Mouse (Mus musculus) cerebellum, postnatal 25 days (tissue): ENCODE measurements around the gene Arhgdig.

Experiments used
- DNase-seq, 2 experiments: peaks; one replicate each; pipeline ENCODE4 v3.0.0; 2021; ENCODE audit warnings: mixed read lengths in 2 of 2

Gene Arhgdig

DNA sequence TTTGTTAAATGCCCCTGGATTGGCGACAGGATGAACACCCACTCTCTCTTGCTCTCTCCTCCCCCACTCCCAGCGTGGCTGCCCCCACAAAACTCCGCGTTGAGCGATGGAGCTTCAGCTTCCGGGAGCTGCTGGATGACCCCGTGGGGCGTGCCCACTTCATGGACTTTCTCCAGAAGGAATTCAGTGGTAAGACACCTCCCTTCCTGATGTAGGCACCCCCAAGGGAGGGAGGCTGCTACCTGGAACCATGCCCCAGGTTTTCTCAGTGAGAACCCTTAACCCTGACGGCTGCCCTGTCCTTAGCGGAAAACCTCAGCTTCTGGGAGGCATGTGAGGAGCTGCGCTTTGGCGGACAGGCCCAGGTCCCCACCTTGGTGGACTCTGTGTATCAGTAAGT is at the start of gene Arhgdig:
Gene Arhgdig (minus strand): TSS at position 101 of the 400 bp plus-strand sequence.
- no peak for DNase-seq

DNA sequence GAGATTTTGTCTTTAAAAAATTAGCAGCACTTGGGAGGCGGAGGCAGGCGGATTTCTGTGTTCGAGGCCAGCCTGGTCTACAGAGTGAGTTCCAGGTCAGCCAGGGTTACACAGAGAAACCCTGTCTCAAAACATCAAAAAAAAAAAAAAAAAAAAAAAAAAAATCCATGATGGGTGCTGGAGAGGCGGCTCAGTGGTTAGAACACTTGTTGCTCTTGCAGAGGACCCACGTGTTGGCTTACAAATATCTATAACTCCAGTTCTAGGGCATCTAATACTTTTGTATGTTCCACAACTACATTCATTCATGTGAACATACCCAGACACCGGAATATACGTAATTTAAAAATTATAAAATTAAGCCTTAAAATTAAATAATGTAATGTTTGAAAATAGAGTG is 47.7 kb upstream of the Arhgdig start:
- no peak for DNase-seq

DNA sequence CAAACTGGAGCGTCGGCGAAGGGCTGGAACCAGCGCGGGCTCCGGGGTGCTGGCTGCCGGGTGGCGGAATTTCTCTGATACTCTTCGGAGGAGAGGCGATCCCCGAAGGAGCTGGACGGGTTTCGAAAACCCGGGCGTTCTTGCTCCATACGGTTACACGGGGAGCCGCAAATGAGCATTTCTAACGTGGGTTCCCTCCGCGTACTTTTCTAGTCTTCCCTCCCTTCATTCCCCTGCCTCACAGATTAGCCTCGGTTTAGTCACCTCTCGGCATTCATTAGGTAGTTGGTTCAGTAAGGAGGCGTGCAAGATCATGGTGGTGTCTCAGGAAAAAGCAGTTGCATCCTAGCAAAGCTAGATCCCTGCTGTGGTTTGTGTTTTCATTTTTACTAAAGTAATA is 45.8 kb upstream of the Arhgdig start:
- no peak for DNase-seq

DNA sequence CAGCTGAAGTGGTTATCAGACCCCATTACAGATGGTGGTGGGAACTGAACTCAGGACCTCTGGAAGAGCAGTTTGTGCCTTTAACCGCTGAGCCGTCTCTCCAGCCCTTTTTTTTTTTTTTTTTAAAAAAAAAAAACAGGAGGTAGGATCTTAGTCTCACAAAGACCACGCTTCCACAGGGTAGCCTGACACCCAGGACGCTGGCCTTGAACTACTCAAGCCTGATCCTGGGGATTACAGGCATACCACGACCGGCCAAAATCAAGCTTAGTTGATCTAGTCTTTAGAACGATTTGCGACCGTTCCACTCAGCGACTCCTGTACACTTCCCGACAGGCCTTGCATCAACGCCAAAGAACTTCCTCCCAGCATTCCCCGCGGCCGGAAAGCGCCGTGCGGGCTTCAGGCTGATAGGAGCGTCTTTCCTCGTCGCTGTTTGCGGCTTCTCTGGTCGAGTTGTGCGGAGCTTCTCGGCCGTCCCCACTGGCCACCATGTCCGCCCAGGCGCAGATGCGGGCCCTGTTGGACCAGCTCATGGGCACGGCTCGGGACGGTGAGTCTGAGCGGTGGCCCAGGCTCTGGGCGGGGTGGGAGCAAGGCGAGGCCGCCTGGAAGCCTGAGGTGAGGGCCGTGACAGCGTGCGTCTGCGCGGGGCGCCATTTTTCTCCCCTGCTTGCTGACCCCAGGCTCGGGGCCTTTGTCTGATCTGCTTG is 45.1 kb upstream of the Arhgdig start, which contains the start of gene Luc7l:
Gene Luc7l (plus strand): TSS at position 358 of the 713 bp plus-strand sequence.
- peak; percentile 97 for DNase-seq

DNA sequence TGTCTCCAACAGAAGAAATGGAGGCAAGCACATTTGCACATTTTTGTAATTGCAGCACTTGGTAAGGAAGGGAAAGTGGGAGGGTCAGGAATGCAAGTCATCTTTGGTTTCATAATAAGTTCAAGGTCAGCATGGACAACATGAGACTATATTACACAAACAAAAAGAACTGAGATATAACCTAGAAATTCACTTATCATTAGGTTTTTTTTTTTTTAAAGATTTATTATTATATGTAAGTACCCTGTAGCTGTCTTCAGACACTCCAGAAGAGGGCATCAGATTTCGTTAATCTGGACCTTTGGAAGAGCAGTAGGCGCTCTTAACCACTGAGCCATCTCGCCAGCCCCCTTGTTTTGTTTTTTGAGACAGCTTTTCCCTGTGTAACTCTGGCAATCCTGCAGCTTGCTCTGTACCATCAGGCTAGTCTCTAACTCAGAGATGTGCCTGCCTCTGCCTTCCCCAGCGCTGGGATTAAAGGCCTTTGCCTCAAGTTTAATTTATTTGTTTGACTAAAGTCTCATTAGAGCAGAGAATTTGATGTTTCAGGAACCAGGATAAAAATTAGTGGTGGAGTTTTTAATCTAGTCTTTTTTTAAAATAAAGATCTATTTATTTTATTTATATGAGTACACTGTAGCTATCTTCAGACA is 44.4 kb upstream of the Arhgdig start:
- DNase-seq: no peak

DNA sequence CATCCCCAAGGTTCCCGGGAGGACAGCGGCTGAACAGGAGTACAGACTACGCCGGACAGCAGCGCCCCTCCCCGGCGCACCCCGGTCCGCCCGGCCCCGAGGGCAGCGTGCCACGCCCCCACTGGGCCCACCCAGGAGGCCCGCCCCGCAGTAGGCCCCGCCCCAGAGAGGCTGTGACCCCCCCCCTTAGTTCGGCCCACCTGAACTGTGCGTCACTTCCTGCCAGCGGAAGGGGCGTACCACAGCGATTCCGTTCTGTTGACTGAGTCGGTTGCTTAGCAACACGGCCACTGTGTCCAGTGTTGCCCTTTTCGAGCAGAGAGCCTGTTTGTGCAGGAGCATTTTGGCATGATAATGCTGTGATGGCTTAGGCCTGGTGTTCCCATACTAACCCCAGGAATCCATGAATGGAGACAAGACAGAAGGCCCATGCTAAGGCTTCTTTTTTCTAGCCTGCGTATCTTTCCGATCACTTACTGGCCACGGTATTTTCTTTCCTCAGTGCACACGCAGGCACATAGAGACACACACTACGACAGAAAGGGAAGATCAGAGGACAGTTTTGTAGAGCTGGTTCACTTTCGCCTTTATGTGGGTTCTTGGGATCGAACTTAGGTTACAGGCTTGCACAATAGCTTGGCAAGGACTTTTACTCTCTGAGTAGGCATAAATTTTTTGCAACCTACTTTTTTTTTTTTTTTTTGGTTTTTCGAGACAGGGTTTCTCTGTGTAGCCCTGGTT is 36.7 kb upstream of the Arhgdig start, which contains the start of gene Fam234a:
Gene Fam234a (minus strand): TSS at position 142 of the 741 bp plus-strand sequence.
- peak; percentile 93 to 97 for DNase-seq

DNA sequence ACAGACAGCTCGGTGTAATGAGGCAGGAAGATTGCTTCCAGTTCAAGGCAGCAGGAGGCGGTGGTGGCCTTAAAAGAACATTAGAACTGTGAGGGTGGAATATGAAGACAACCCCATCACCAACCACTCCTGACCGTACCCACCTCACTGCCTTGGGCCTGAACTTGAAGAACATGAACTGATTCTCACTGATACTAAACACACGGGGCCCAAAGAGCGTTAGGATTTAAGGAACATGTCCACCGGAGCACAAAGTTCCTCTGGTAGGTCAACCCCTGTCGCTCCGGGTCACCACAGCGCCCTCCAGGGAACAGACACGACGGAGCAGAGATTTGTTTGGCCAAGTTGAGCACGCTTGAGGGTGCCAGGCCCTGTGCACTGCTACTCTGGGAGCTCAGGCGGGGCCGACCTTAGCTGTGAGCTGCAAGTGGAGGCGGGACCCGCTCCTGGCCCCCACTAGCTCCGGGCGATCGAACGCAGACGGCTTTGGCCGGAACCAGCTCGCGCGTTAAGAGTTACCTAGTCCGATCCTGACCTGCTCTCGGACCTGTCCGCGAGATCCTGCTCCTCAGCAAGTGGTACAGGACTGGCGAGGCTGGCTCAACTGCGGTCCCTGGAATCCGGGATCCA is 36.0 kb upstream of the Arhgdig start:
- peak in 1 of 2 experiments; percentile 70 for DNase-seq

DNA sequence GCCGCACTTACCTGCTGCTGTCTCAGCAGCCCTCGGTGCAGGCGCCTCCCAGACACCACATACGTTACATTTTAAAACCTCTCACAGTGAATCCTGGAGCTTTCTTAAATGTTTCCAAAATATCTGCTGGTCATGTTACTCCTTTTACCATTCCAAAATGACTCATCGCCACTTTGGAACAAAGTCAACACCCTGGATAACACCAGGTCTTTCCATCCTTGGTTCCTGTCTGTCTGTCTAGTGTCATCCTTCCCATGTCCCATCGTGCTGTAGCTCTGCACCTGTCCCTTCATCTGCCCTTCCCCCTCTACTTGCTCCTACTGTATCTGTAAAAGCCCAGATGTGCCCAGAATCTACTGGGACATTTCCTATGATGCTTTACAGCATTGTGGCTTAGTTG is 33.4 kb upstream of the Arhgdig start:
- no peak for DNase-seq

DNA sequence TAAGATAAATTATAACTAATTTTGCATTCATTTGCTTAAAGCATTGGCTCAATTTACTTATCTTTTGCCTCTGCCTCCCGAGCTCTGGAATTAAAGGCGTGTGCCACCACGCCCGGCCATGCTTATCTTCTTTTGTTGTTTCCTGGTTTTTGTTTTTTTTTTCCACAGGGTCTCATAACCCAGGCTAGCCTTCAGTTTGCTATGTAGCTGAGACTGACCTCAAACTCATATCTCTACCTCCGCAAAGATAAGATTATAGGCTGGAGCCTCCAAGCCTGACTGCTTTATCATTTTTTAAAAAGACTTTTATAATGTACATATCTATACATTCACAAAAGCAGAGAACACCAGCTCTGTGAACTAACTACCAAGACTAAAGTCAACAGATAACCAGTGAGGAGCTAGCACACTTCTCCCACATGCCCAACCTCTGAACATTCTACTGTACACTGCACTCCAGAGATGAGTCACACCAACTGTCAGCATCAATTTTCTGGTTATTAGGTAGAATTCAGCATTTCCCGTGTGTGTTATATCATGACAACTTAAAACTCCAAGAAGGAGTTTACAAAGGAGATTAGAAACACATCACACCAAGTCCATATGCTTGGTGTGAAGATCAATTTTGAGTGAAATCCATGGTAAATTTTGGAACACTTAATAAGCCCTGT is 32.7 kb upstream of the Arhgdig start:
- DNase-seq: no peak

DNA sequence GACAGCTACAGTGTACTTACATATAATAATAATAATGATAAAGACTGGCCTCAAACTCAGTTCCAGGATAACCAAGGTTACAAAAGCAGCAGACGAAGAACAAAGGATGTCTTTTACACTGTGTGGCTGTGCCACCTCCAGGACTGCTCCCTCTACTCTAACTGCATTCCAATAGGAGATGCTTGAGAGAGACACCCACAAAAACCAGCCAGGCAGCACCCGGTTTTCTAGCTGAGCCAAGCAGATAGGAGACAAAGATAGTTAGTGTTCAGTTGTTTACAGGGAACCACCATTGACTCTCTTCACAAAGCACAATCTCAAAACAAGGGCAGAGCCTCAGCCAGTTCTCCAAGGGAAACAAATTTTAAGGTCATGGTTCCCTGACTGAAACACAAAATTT is 32.0 kb upstream of the Arhgdig start:
- no peak for DNase-seq

DNA sequence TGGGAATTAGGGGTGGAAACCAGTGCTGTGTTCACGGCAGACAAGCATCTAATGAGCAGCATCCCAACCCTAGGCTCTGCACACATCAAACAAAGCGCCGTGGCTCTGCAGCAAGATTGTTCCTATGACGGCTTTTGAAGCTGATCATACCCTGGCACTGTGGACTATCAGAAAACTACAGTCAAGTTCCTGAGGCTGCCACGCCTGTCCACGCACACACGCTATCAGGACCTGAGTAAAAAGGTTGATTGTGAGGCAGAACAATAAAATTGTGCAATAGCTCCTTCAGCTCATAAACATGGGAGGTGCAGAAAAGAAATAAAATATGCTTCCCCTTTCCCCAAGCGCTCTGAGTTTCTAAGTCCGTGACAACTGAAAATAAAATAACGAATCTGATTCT is 30.1 kb upstream of the Arhgdig start:
- DNase-seq: no peak

DNA sequence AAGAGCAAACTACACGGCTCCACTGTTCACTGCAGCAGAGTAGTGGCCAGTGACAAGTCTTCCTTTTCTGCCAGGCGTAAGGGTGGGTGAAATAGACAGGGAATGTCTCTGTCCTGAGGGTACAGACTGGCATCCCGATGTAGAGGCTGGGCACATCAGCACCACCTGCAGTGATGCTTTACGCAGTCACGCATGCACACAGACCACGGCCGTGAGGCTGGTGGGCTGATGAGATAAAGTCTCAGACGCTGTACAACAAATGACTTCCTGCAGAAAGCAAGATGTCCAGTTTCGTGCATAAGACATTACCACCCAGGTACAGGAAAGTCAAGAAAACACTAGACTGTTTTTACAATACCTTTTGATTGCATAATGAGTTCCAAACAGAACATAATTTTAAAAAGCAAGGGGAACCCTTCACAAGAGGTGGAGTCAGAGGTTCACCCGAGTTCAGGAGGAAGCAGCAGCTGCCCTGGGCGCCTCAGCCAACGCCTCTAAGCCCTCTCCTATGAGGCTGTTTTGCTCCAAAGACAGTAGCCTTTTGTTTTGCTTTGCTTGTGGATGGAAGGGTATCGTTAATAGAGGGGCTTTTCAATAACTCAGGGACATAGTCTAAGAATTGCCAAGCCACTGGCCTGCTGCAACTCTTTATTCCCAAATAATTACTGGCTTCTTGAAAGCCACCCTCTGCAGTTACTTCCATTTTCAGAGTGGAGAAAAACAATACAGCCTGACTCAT is 27.7 kb upstream of the Arhgdig start:
- DNase-seq: no peak

DNA sequence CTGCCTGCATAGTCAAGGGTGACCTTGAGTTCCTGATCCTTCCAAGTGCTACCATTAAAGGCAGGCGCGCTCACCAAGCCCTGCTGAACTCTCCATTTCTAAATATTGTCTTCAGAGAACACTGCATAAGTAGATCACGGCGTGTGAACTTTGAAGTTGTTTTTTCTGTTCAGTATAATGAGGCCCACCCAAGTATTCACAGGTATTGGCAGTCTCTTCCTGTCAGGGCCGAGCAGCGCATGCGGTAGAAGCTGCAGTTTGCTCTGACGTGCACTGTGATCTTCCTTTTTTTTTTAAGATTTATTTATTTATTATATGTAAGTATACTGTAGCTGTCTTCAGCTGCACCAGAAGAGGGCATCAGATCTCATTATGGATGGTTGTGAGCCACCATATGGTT is 26.8 kb upstream of the Arhgdig start:
- no peak for DNase-seq

DNA sequence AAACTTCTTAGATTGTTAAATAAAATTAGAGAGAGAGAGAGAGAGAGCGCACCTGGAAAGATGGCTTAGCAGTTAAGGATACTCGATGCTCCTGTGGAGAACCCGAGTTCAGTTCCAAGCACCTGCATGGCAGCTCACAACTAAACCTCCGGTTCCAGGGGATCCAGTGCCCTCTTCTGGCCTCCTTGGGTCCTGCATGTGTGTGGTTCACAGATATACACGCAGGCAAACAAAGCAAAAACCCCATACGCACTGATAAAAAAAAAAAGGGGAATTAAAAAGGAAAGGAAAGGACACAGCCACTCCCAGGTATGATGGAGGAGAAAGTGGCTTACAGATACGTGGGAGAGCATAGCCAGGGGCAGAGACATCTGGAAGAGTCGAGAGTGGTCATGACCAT is 25.3 kb upstream of the Arhgdig start:
- DNase-seq: no peak

DNA sequence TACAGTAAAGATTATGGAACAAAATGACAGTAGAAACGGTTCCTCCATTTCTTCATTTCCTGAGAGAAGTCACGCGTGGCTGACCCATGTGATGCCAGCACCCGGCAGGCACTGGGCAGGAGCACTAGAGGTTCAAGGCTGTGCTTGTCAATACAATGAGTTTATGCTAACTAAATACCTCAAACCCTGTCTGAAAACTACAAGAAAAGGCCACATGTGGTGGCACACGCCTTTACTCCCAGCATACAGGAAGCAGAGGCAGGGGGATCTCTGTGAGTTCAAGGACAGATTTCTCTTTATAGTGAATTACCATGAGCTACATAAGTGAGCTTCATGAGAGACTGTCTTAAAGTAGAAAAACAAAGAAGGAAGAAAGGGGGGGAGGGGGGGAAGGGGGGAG is 23.6 kb upstream of the Arhgdig start:
- no peak for DNase-seq

DNA sequence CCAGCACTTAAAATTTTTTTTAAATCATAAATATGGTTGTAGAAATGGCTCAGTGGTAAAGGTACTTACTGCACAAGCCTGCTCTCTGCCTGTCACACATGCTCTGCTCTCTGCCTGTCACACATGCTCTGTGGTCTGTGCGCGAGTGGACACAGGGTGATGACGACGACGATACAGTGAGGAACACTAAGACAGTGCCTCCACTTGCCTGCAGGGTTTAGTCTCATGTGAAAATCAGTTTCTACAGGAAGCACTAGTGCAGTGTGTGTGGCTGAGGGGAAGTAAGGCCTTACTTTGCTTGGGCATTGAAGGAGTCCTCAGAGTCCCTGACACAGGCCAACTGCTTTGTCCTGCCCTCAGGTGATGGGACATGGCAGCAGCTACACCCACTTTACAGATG is 22.2 kb upstream of the Arhgdig start:
- no peak for DNase-seq

DNA sequence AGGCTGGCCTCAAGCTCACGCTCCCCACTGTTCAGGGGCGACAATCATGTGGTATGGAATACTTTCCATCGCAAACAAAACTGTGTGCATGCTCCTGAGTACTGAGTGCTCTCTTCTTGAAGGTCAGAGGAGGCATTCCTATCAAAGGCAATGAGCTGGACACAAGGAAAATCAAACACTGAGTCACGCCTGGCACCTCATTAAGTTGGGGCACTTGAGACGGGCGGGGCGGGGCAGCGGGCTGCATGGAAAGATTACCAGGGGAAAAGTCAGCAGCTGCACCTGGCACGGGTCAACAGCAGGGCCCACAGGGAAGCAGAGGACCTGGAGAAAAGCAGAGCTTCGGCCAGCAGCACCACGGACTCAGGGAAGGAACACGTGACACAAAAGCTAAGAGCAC is 17.6 kb upstream of the Arhgdig start:
- DNase-seq: no peak

DNA sequence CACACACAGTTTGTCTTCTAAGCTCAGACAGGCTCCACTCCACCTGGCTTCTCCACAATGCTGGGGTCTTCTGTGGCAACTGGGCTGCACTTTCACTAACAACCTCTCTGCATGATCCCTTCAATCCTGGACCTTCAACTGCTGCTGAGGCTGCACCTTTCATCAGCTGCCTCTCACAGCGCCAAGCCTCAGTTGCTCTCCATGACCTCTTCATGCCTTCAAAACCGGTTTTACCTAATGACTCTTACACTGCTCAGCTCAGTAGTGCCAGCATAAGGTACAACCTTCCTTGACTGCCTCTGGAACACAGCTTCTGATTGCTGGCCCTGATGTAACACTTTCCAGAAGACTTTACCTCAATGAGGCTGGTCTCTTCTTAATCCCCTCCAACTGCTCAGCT is 13.9 kb upstream of the Arhgdig start:
- DNase-seq: no peak

DNA sequence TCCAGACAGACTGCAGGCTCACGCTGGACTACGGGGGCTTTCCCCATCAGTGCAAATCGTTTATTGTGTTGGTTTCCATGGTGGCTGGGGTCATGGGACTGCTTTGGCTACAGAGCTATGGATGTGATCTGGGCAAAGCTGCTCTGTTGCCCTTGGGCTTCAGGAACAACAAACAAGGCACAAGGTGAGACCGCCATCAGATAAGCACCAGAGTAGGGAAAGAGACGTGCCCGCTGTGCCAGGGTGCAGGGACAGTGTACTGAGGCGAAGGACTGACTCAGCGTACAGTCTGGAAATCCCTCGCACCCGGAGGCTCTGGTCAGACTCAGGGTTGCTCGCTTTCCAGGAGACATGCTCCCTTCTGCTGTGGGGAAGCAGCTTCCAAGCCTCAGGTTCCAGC is 5.1 kb upstream of the Arhgdig start:
- DNase-seq: no peak

DNA sequence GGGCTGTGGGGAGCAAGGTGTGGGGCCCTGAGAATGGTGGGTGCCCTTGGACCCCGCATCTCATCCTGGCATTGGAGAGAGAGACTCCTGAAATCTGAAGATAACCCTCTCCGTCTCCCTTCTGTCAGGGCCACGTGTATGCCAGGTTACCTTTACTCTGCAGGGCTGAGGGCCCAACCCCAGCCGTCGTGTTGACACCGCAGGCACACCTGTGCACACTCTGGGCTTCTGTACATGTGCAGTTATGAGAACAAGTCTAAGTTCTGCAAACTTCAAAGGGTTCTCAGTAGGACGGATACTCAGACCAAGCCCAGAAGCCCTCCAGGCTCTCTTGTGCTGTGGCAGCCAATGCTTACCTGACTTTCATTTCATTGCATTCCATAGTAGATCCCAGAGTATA is 4.7 kb upstream of the Arhgdig start:
- no peak for DNase-seq

DNA sequence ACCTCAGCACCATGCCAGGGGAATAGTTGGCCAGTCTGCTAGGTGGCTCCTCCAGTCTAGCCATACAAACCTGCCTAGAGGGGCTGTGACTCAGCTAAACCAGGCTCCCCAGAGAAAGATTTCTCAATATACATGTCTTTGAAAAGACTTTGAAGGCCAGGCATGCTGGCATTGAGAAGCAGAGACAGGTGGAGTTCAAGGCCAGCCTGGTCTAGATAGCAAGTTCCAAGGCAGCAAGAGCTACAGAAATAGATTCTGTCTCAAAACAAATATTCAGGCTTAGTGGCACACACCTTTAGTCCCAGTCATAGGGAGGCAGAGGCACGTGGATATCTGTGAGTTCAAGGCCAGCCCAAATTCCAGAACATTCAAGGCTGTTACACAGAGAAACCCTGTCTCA is 1.2 kb downstream of the Arhgdig start:
- no peak for DNase-seq

DNA sequence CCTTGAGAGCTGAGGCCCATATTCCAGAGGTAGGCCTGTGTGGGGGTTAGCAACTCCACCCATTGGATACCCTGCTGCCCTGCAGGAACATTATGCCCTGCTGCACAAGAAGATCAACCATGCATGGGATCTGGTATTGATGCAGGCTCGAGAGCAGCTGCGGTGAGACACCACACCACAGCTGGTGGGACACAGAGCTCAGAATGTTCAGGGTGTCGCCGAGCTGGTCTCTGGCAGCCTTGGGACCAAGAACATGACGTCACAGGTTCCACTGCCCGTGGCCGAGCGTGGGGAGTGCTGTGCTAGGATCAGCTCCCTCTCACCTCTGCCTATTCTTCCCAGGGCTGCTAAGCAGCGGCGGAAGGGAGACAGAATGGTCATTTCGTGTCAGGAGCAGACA is 2.8 kb downstream of the Arhgdig start:
- no peak for DNase-seq
